Mouse (Mus musculus) heart, adult 2 months (tissue): ENCODE data around the gene Sec13. TPM values are rescaled to one million over a fixed set of nuclear protein-coding genes. Genes with fewer than 3 reads are reported as not detected.
A peak's percentile ranks its signal among the peaks of the same experiment; 100 is the strongest.

Experiments used
- DNase-seq, 2 experiments: peaks; one replicate each; pipeline ENCODE4 v3.0.0; 2021
- H3K27ac ChIP-seq: fragments of 200-600 bp; 2 replicates; pipeline ENCODE4 v1.8.1; 2022
- H3K27me3 ChIP-seq: fragments of 200-500 bp; 2 replicates; pipeline ENCODE4 v1.6.1; 2012; ENCODE audit warnings: mild to moderate bottlenecking, low read length, inconsistent platforms, mixed read lengths; ENCODE audit not compliant: control insufficient read depth, insufficient read depth
- H3K36me3 ChIP-seq: fragments of 200-500 bp; 2 replicates; pipeline ENCODE4 v1.6.1; 2012; ENCODE audit warnings: low read length, inconsistent platforms; ENCODE audit not compliant: control insufficient read depth, insufficient read depth
- H3K4me1 ChIP-seq: fragments of 200-500 bp; 2 replicates; pipeline ENCODE4 v1.6.1; 2011; ENCODE audit warnings: low read length; ENCODE audit not compliant: control insufficient read depth, insufficient read depth
- H3K4me3 ChIP-seq: fragments of 200-600 bp; 2 replicates; pipeline ENCODE4 v1.8.1; 2022
- H3K79me2 ChIP-seq: fragments of 200-500 bp; replicated peaks from 2 replicates; pipeline ENCODE4 v1.6.1; 2012; ENCODE audit warnings: mild to moderate bottlenecking, inconsistent platforms, low read length, moderate library complexity, mixed read lengths; ENCODE audit not compliant: control insufficient read depth, insufficient read depth
- H3K9ac ChIP-seq: fragments of 200-500 bp; 2 replicates; pipeline ENCODE4 v1.6.1; 2012; ENCODE audit warnings: low read depth, mild to moderate bottlenecking, control low read depth, inconsistent platforms, low read length, mixed read lengths
- CTCF ChIP-seq: fragments of 200-600 bp; IDR thresholded peaks from 2 replicates; pipeline ENCODE4 v1.8.1; 2022; ENCODE audit warnings: antibody characterized with exemption, mild to moderate bottlenecking, moderate library complexity
- EP300 ChIP-seq: fragments of 200-500 bp; IDR thresholded peaks from 2 replicates; pipeline ENCODE4 v1.6.1; 2011; ENCODE audit warnings: low read depth, low read length, control low read depth; ENCODE audit not compliant: insufficient read depth
- POLR2A ChIP-seq: fragments of 200-500 bp; IDR thresholded peaks from 2 replicates; pipeline ENCODE4 v1.6.1; 2011; ENCODE audit warnings: mild to moderate bottlenecking, low read depth, low read length, control low read depth; ENCODE audit not compliant: insufficient read depth
- WGBS: fragments of 180-500 bp; shearing (Covaris S2); methylation state at CpG from one replicate; pipeline ENCODE4 v1.1.7; 2018; 5-methylcytosine and 5-hydroxymethylcytosine counted together
- intact Hi-C: fragments of 180-260 bp; cut with DNase I; formaldehyde crosslinking; loops from one replicate; pipeline ENCODE4 v1.15.1; 2025
- long read RNA-seq: library from polyadenylated mRNA; stranded (forward); transcript quantifications from one replicate; pipeline ENCODE4 v2.0.0, GENCODE M21; 2021
- polyA plus RNA-seq: library from polyadenylated mRNA; depleted of rRNA; stranded (reverse); fragments of >200 nt; gene quantifications from 2 replicates; pipeline ENCODE4 v1.2.3, GENCODE M21; 2012; rRNA removed
- total RNA-seq, 2 experiments: library from RNA; stranded (reverse); gene quantifications; 2 replicates each; pipeline ENCODE4 v1.2.3; 2021

Sec13 gene
- total RNA-seq (10 to 100 TPM; 66.8 to 68.8 TPM), polyA plus RNA-seq (84.4 and 106 TPM in 2 replicates)
- long read RNA-seq, transcript Sec13-201 (9 exons, 1,353 nt), result major isoform, 53 of 60 reads
- long read RNA-seq, partial matches to known transcripts, result 3 of 60 reads
- long read RNA-seq, other reads (novel, unspliced or antisense), result 4 of 60 reads

DNA sequence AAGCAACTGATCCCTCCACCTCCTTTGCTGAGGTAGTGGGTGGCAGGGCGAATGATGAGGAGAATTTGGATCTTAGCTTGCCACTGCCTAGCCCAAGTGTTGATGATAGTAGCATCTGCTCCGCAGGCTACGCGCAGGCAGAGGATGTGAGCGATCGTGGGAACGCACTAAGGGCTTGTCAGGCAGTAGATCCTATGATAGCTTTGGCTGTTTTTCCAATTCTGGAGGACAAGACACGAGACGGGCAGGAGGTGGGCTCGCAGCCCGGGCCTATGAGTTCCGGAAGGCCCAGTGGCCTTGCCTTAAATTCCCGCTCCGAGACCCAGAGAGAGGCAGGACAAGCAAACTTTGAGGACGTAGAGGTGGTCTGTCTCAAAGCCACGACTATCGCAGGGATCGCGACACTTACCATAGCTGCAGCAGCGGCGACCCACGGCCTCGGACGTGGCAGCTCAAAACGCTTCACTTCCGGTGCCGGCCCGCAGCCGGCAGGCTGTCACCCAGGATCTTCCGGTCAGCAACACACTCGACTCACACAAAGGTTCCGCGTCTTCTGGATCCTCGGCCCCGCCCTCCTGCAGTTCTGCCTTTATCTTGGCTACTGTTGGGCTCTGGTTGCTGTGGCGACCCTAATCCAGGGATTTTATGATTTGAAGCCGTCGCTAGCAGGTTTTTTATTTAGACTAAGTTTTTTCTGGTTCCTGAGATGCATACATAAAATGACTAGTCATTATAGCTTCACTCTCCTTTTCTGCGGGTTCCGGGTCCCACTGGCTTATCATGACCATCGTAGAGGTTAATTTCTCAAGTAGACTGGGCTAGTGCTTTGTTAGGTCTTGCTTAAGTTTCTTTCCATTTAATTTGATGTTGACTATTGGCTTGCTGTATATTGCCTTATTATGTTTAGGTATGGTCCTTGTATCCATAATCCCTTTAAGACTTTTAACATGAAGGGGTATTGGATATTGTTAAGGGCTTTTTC is at the start of gene Sec13:
TSS of gene Sec13 (minus strand) at position 508 of the 982 bp plus-strand sequence.
- 6% methylated on average over 41 of the region's 41 CpGs for WGBS
- H3K4me1 ChIP-seq, result no peaks in the 10 kb centered on the region
- H3K4me3 ChIP-seq, result peak within 1 kb of the TSS; percentile 78
- peaks cover 6% of the 10 kb centered on the region for H3K79me2 ChIP-seq
- peak; percentile 63; the same call in 1 of the 2 replicates for TF ChIP-seq EP300
- TF ChIP-seq POLR2A, result peak; percentile 92
- no peak for TF ChIP-seq CTCF
- peak within 1 kb of the TSS; percentile 80 for H3K27ac ChIP-seq
- DNase-seq, result peak; percentile 87 to 92
- intact Hi-C loops, result loop anchor here (5.0 kb wide), 1 partner anchor 43 kb away; the partner anchor contains the start of gene Tatdn2
- peaks cover 6% of the 10 kb centered on the region; the same call in 1 of the 2 replicates for H3K36me3 ChIP-seq
- no peaks in the 10 kb centered on the region for H3K27me3 ChIP-seq
- peak within 1 kb of the TSS; percentile 85 for H3K9ac ChIP-seq

GRCm38 (mm10) chr6:113787459-113787968 is 47.0 kb upstream of the Sec13 start:
- 44% methylated on average over 6 of the region's 6 CpGs for WGBS

DNA sequence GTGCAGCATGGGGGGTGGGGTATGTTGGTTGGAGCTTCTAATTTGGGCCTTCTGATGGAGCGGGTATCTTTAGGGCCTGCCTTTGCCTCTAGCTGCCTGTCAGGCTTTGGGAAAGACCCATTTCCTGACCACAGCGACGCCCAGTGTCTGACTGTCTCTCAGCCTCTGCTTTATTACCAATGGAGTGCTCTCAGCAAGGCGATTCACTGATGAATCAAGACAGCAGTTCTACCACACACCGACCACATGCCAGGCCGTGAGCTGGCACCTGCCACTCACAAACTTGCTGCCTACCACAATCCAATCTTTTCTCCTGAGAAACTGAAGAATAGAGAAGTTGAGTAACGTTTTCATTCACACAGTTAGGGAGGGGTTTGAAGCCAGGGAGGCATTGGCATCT is 45.1 kb upstream of the Sec13 start:
- no peaks in the 10 kb centered on the region for H3K36me3 ChIP-seq
- H3K4me3 ChIP-seq, result no peak overlapping the region
- no peak for DNase-seq
- 74% methylated on average over 7 of the region's 7 CpGs for WGBS
- no peaks in the 10 kb centered on the region for H3K79me2 ChIP-seq
- no peaks in the 10 kb centered on the region for H3K27me3 ChIP-seq
- no peak overlapping the region for H3K9ac ChIP-seq
- intact Hi-C loops, result no loop called here
- H3K27ac ChIP-seq, result no peak overlapping the region
- no peak for TF ChIP-seq POLR2A
- TF ChIP-seq CTCF, result no peak
- TF ChIP-seq EP300, result no peak
- H3K4me1 ChIP-seq, result no peaks in the 10 kb centered on the region

More at GRCm38 (mm10) chr6:113787459-113787968, 47.0 kb upstream of the Sec13 start:
- TF ChIP-seq EP300, result no peak
- no peak for TF ChIP-seq POLR2A
- TF ChIP-seq CTCF, result no peak
- H3K36me3 ChIP-seq, result no peaks in the 10 kb centered on the region
- intact Hi-C loops, result no loop called here
- DNase-seq, result no peak
- no peak overlapping the region for H3K4me3 ChIP-seq
- no peaks in the 10 kb centered on the region for H3K79me2 ChIP-seq
- no peaks in the 10 kb centered on the region for H3K27me3 ChIP-seq
- no peak overlapping the region for H3K27ac ChIP-seq
- H3K9ac ChIP-seq, result no peak overlapping the region
- no peaks in the 10 kb centered on the region for H3K4me1 ChIP-seq

GRCm38 (mm10) chr6:113778229-113778753 is 37.7 kb upstream of the Sec13 start:
- H3K27ac ChIP-seq, result no peak overlapping the region
- 67% methylated on average over 7 of the region's 7 CpGs for WGBS
- H3K4me1 ChIP-seq, result no peaks in the 10 kb centered on the region
- no peak overlapping the region for H3K4me3 ChIP-seq
- no peak overlapping the region for H3K9ac ChIP-seq
- no peak for DNase-seq
- intact Hi-C loops, result no loop called here
- TF ChIP-seq CTCF (no peak), POLR2A (no peak), EP300 (no peak)
- no peaks in the 10 kb centered on the region for H3K27me3 ChIP-seq
- no peaks in the 10 kb centered on the region for H3K79me2 ChIP-seq
- H3K36me3 ChIP-seq, result no peaks in the 10 kb centered on the region

GRCm38 (mm10) chr6:113768804-113769203 is 28.3 kb upstream of the Sec13 start:
- no peak overlapping the region for H3K27ac ChIP-seq
- no peak overlapping the region for H3K4me3 ChIP-seq
- no peaks in the 10 kb centered on the region for H3K79me2 ChIP-seq
- intact Hi-C loops, result loop anchor here (10.0 kb wide), 2 partner anchors 196 to 486 kb away; no protein-coding TSS in a partner anchor
- TF ChIP-seq EP300 (no peak), CTCF (no peak), POLR2A (no peak)
- H3K9ac ChIP-seq, result no peak overlapping the region
- no peaks in the 10 kb centered on the region for H3K4me1 ChIP-seq
- no peak for DNase-seq
- 34% methylated on average over 11 of the region's 11 CpGs for WGBS
- no peaks in the 10 kb centered on the region for H3K36me3 ChIP-seq
- no peaks in the 10 kb centered on the region for H3K27me3 ChIP-seq
